In the genomic region with DNA sequence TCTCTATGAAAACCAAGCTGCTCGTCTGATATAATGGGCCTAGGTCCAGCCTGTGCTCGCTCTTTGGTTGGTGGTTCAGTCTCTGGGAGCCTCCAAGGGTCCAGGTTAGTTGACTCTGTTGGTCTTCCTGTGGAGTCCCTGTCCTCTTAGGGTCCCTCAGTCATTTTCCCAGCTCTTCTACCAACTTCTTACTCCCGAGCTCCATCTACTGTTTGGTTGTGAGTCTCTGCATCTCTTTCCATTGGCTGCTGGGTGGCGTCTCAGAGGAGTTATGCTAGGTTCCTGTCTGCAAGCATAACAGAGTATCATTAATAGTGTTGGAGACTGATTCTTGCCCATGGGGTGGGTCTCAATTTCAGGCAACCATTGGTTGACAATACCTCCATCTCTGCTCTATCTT, we compare ENCODE assay signal across 10 mouse cellular contexts. TPM values are rescaled to one million over a fixed set of nuclear protein-coding genes. Genes with fewer than 3 reads are reported as not detected.
DNase-seq lines count a peak whose midpoint lies in the region; ATAC-seq and TF ChIP-seq lines count a peak whose summit lies in the region.
"Had no signal": no experiment of that assay in that cellular context is flagged by ENCODE, and none has a peak within 500 bp of the region (broad histone marks: within the 10 kb centered on the region; RNA-seq: fewer than 3 reads in every experiment).

No protein-coding gene starts in this region.

- TF ChIP-seq CTCF in E14TG2a.4 (conservative IDR thresholded peaks at IDR 0.05; ENCODE audit: low read length): 0 out of 2 replicates have a peak, but pooled peaks have one; percentile 10

- H3K27me3 ChIP-seq in kidney, embryonic 15.5 days: no peaks in the 10 kb centered on the region
- peaks cover 10% of the 10 kb centered on the region for H3K27me3 ChIP-seq in E14TG2a.4 (ENCODE audit: insufficient read depth, low read length)
- H3K27me3 ChIP-seq: embryonic facial prominence, embryonic 15.5 days had no signal

- no peaks in the 10 kb centered on the region for H3K36me3 ChIP-seq in kidney, embryonic 15.5 days
- H3K36me3 ChIP-seq in E14TG2a.4 (ENCODE audit: insufficient read depth, low read length): no peaks in the 10 kb centered on the region
- H3K36me3 ChIP-seq: embryonic facial prominence, embryonic 15.5 days; limb, embryonic 12.5 days had no signal

- peak; percentile 43 for DNase-seq in adrenal gland, postnatal 10 days
- DNase-seq in adrenal gland, adult 8-10 months: no peak
- DNase-seq in kidney, adult 18-20 months: peak; percentile 13
- DNase-seq in kidney, postnatal 14 days: peak; percentile 23
- peak; percentile 45 for DNase-seq in telencephalon, adult 2 months (ENCODE audit: low read depth, low spot score)
- no peak for DNase-seq in cerebellum, adult 9-11 months

- H3K4me3 ChIP-seq in kidney, embryonic 15.5 days (replicated peaks): no peak overlapping the region
- H3K4me3 ChIP-seq in E14TG2a.4 (replicated peaks; ENCODE audit: low read length): no peak overlapping the region
- H3K4me3 ChIP-seq: embryonic facial prominence, embryonic 15.5 days; limb, embryonic 12.5 days had no signal

- 28% methylated on average over 4 of the region's 4 CpGs for WGBS in kidney, embryonic 15.5 days

- no peaks in the 10 kb centered on the region for H3K9me3 ChIP-seq in kidney, embryonic 15.5 days (replicated peaks)
- no peaks in the 10 kb centered on the region for H3K9me3 ChIP-seq in E14TG2a.4 (ENCODE audit: low read length)
- H3K9me3 ChIP-seq: embryonic facial prominence, embryonic 15.5 days; limb, embryonic 12.5 days had no signal

- H3K9ac ChIP-seq in kidney, embryonic 15.5 days: no peak overlapping the region
- H3K9ac ChIP-seq: embryonic facial prominence, embryonic 15.5 days; limb, embryonic 12.5 days had no signal

- H3K4me2 ChIP-seq in kidney, embryonic 15.5 days: no peak overlapping the region
- H3K4me2 ChIP-seq: embryonic facial prominence, embryonic 15.5 days; limb, embryonic 12.5 days had no signal

- H3K27ac ChIP-seq in kidney, embryonic 15.5 days: no peak overlapping the region
- H3K27ac ChIP-seq: embryonic facial prominence, embryonic 15.5 days; limb, embryonic 12.5 days had no signal

- no peaks in the 10 kb centered on the region for H3K4me1 ChIP-seq in kidney, embryonic 15.5 days
- 0 out of 2 replicates have a peak, but pooled peaks cover 3% of the 10 kb centered on the region for H3K4me1 ChIP-seq in E14TG2a.4 (replicated peaks; ENCODE audit: low read depth, low read length)
- H3K4me1 ChIP-seq: embryonic facial prominence, embryonic 15.5 days; limb, embryonic 12.5 days had no signal

- no peak for ATAC-seq in kidney, embryonic 15.5 days (replicated peaks; ENCODE audit: low FRiP score)

RNA-seq across cellular contexts. Expression of a gene that starts 60.0 kb away (rescaled TPM):
- not detected for total RNA-seq in adrenal gland, postnatal 10 days (2021)
- total RNA-seq in adrenal gland, adult 8-10 months (2022): under 1 TPM in 2 of 4 experiments, not detected in 2; 0.06 to 0.59 TPM
- polyA plus RNA-seq in kidney, embryonic 15.5 days (2015; fragmentation: Nextera tagmentation; extraction: Ambion mirVana): not detected in 2 replicates
- polyA plus RNA-seq: embryonic facial prominence, embryonic 15.5 days; limb, embryonic 12.5 days had no signal

Comparison
In these comparisons a context has a peak if more than half of its experiments do, and no peak if none do; other contexts are left out.
1. DNase-seq: peak in adrenal gland, postnatal 10 days (single experiment), kidney, adult 18-20 months (single experiment), kidney, postnatal 14 days (single experiment) and telencephalon, adult 2 months (single experiment); none in adrenal gland, adult 8-10 months (single experiment) and cerebellum, adult 9-11 months (single experiment).